Mouse (Mus musculus): ENCODE results near the gene Usp22. TPM values are rescaled to one million over a fixed set of nuclear protein-coding genes. Genes with fewer than 3 reads are reported as not detected.

The Usp22 gene
- polyA plus RNA-seq, 2 experiments: 8.2 to 12.8 TPM

DNA sequence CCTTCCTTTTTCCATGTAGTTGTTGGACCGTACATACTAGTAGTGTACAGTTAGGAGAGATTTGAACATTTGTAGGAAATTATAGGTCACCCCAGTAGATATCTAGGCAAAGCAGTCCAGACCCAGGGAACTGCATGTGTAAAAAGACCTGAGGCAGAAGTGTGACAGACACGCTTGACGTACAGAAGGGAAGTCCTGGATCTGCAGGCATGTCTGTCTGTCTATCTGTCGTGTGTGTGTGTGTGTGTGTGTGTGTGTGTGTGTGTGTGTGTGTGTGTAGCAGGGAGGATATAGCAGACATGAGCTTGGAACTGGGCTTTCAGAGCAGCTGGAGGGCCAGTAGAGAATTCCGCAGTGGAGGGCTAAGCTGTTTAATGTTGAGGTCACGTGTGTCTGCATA is 65.1 kb downstream of the Usp22 start:
- TF ChIP-seq CTCF (IDR thresholded peaks at IDR 0.05; ENCODE audit: low read depth) (no peak), EP300 (IDR thresholded peaks at IDR 0.05; ENCODE audit: low read depth) (no peak)
- no peak for ATAC-seq (ENCODE audit: insufficient read depth)
- WGBS (ENCODE audit: insufficient replicate concordance): 64% methylated on average over 6 of the region's 6 CpGs
- H3K9me3 ChIP-seq (ENCODE audit: control insufficient read depth, low read length): no peaks in the 10 kb centered on the region
- no peaks in the 10 kb centered on the region for H3K36me3 ChIP-seq (replicated peaks; ENCODE audit: control insufficient read depth, insufficient read depth, low read depth)
- DNase-seq (ENCODE audit: low read depth in 3 of 3, low spot score in 3 of 3): no peak
- no peak overlapping the region for H3K9ac ChIP-seq (replicated peaks)
- no peak overlapping the region for H3K4me3 ChIP-seq (ENCODE audit: insufficient read depth in 1 of 2, low read depth in 2 of 2, low read length in 2 of 2)
- H3K27me3 ChIP-seq (ENCODE audit: control insufficient read depth, insufficient read depth, low read length): no peaks in the 10 kb centered on the region
- H3K4me1 ChIP-seq (replicated peaks; ENCODE audit: control insufficient read depth in 2 of 2, insufficient read depth in 2 of 2, low read length in 1 of 2): no peaks in the 10 kb centered on the region
- H3K27ac ChIP-seq: no peak overlapping the region
- H3K4me2 ChIP-seq (ENCODE audit: low read depth): no peak overlapping the region

DNA sequence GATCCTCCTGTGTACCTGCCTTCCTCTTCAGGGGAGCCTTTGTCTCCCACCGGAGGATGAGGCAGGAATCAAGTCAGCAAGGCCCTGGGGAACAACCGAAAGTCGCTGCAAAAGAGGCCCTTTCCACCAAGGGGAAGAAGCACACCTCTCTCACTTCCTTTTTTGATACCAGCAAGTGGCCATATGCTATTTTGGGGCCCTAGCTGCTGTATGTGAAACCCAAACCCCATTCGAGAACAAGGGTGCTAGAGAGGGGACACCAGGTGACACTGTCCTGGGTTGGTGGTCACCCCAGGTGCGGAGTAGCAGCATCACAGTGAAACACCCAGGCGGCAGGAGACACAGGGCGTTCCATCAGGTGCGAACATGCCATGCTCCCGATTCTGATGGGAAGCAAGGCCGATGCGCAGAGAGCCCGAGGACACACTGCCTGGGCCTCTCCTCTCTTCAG is 65.9 kb downstream of the Usp22 start:
- no peak overlapping the region for H3K4me3 ChIP-seq (ENCODE audit: insufficient read depth in 1 of 2, low read depth in 2 of 2, low read length in 2 of 2)
- no peaks in the 10 kb centered on the region for H3K9me3 ChIP-seq (ENCODE audit: control insufficient read depth, low read length)
- TF ChIP-seq CTCF (IDR thresholded peaks at IDR 0.05; ENCODE audit: low read depth) (no peak), EP300 (IDR thresholded peaks at IDR 0.05; ENCODE audit: low read depth) (no peak)
- H3K4me1 ChIP-seq (replicated peaks; ENCODE audit: control insufficient read depth in 2 of 2, insufficient read depth in 2 of 2, low read length in 1 of 2): peaks cover 0 to 4% of the 10 kb centered on the region in 2 experiments; a peak in 1 of 4 replicates
- no peaks in the 10 kb centered on the region for H3K36me3 ChIP-seq (replicated peaks; ENCODE audit: control insufficient read depth, insufficient read depth, low read depth)
- no peak overlapping the region for H3K9ac ChIP-seq (replicated peaks)
- H3K4me2 ChIP-seq (ENCODE audit: low read depth): no peak overlapping the region
- ATAC-seq (ENCODE audit: insufficient read depth) (no peak), DNase-seq (ENCODE audit: low read depth in 3 of 3, low spot score in 3 of 3) (no peak)
- 46% methylated on average over 12 of the region's 12 CpGs for WGBS (ENCODE audit: insufficient replicate concordance)
- H3K27ac ChIP-seq: no peak overlapping the region
- H3K27me3 ChIP-seq (ENCODE audit: control insufficient read depth, insufficient read depth, low read length): no peaks in the 10 kb centered on the region

DNA sequence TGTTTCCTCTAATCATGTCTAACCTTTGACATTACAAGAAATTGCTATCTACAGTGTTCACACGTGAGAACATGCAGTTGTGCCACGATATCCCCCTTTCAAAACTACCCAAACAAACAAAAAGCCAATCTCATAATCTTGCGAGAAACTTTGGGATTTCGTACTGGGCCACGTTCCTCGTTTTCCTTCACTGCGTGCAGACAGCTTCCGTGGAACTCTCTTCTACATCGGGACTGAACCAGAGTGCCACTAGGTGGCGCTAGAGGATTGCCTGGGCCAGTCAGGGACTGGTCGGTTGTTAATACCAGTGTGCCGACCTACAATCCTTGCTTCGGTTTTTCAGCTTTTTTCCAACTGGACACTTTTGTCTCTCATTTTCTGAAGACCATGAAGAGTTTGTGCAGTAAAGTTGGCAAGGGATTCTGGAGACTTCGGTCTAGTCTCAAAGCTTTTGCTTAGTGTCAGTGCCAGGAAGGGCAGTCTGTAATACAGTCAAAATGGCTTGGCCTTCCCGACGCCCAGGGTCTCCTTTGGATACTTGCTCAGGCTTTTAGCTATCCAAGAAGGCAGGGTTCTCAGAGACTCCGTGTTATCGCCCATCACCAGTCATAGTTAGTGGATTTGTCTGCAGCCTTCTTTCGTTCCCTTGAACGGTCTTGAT is 70.5 kb downstream of the Usp22 start:
- Histone ChIP-seq H3K36me3 (replicated peaks; ENCODE audit: control insufficient read depth, insufficient read depth, low read depth) (no peaks in the 10 kb centered on the region), H3K27me3 (ENCODE audit: control insufficient read depth, insufficient read depth, low read length) (no peaks in the 10 kb centered on the region), H3K9ac (replicated peaks) (no peak overlapping the region), H3K27ac (no peak overlapping the region), H3K4me3 (ENCODE audit: insufficient read depth in 1 of 2, low read depth in 2 of 2, low read length in 2 of 2) (no peak overlapping the region), H3K4me2 (ENCODE audit: low read depth) (peak overlapping the region; percentile 24; the same call in 1 of the 2 replicates), H3K9me3 (ENCODE audit: control insufficient read depth, low read length) (no peaks in the 10 kb centered on the region), H3K4me1 (replicated peaks; ENCODE audit: control insufficient read depth in 2 of 2, insufficient read depth in 2 of 2, low read length in 1 of 2) (peaks cover 0 to 5% of the 10 kb centered on the region in 2 experiments; a peak in 1 of 4 replicates)
- TF ChIP-seq EP300 (IDR thresholded peaks at IDR 0.05; ENCODE audit: low read depth): no peak
- peak; percentile 99 for TF ChIP-seq CTCF (IDR thresholded peaks at IDR 0.05; ENCODE audit: low read depth)
- WGBS (ENCODE audit: insufficient replicate concordance): 19% methylated on average over 20 of the region's 20 CpGs
- DNase-seq (ENCODE audit: low read depth in 3 of 3, low spot score in 3 of 3) (peak; percentile 59 to 66 (median 64)), ATAC-seq (ENCODE audit: insufficient read depth) (peak; percentile 59; the same call in 1 of the 2 replicates)

DNA sequence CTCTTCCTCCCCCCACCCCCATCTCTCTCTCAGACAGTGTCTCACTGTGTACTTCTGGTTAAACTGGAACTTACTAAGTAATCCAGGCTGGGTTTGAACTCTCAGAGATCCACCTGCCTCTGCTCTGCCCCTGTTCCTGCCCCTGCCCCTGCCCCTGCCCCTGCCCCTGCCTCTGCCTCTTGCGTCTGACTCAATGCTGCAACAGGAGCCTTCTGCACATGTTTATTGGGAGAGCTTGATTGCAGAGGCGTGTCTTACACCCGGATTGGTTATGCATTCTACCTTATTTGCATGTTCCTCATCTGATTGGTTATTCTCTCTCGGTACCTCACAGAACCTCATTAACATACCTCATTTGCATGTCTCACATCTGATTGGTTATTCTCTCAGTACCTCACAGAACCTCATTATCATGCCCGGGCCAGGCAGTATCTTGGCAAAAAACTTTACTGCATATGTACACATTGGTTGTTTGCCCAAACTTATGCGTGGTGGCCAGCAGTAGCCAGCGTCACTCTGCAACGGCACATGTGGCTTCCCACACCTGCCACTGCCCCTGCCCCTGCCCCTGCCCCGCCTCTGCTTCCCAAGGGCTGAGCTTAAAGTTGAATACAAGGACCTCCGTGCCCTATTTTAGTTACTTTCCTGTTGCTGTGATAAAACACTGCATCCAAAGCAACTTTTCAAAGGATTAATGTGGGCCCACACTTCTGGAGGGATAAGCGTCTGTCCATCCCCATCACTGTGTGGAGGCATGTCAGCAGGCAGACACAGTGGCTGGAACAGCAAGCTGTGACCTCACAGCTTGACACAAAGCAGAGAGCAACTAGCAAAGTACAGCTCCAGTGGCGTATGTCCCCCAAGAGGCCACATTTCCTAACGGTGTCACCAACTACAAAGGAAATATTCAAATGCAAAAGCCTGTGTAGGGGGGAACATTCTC is 72.2 kb downstream of the Usp22 start:
- H3K36me3 ChIP-seq (replicated peaks; ENCODE audit: control insufficient read depth, insufficient read depth, low read depth): no peaks in the 10 kb centered on the region
- H3K27ac ChIP-seq: no peak overlapping the region
- H3K4me2 ChIP-seq (ENCODE audit: low read depth): no peak overlapping the region
- peaks cover 0 to 5% of the 10 kb centered on the region in 2 experiments; a peak in 1 of 4 replicates for H3K4me1 ChIP-seq (replicated peaks; ENCODE audit: control insufficient read depth in 2 of 2, insufficient read depth in 2 of 2, low read length in 1 of 2)
- H3K9ac ChIP-seq (replicated peaks): no peak overlapping the region
- ATAC-seq (ENCODE audit: insufficient read depth) (no peak), DNase-seq (ENCODE audit: low read depth in 3 of 3, low spot score in 3 of 3) (no peak)
- WGBS (ENCODE audit: insufficient replicate concordance): 57% methylated on average over 12 of the region's 13 CpGs
- H3K4me3 ChIP-seq (ENCODE audit: insufficient read depth in 1 of 2, low read depth in 2 of 2, low read length in 2 of 2): no peak overlapping the region
- TF ChIP-seq EP300 (IDR thresholded peaks at IDR 0.05; ENCODE audit: low read depth) (no peak), CTCF (IDR thresholded peaks at IDR 0.05; ENCODE audit: low read depth) (no peak)
- H3K9me3 ChIP-seq (ENCODE audit: control insufficient read depth, low read length): no peaks in the 10 kb centered on the region
- no peaks in the 10 kb centered on the region for H3K27me3 ChIP-seq (ENCODE audit: control insufficient read depth, insufficient read depth, low read length)

Other genes starting within 250 kb of the Usp22 start
- gene Map2k3, start 243.0 kb downstream of the Usp22 start, polyA plus RNA-seq (2012; rRNA removed): 37.0 and 44.7 TPM in 2 replicates
- gene Map2k3, start 243.0 kb downstream of the Usp22 start, polyA plus RNA-seq (2014; fragmentation: Nextera tagmentation; extraction: Ambion mirVana): 100 and 124 TPM in 2 replicates
- gene Kcnj12, start 152.5 kb downstream of the Usp22 start, polyA plus RNA-seq (2012; rRNA removed): 0.06 and 0.10 TPM in 2 replicates
- not detected in 2 replicates for gene Kcnj12, start 152.5 kb downstream of the Usp22 start, polyA plus RNA-seq (2014; fragmentation: Nextera tagmentation; extraction: Ambion mirVana)
- 2.7 and 3.9 TPM in 2 replicates for gene Tnfrsf13b, start 48.3 kb downstream of the Usp22 start, polyA plus RNA-seq (2012; rRNA removed)
- gene Tnfrsf13b, start 48.3 kb downstream of the Usp22 start, polyA plus RNA-seq (2014; fragmentation: Nextera tagmentation; extraction: Ambion mirVana): 3.0 and 3.7 TPM in 2 replicates
- gene Aldh3a1, start 32.5 kb upstream of the Usp22 start, polyA plus RNA-seq (2012; rRNA removed): 0.02 TPM in 1 of 2 replicates, not detected in the other
- gene Aldh3a1, start 32.5 kb upstream of the Usp22 start, polyA plus RNA-seq (2014; fragmentation: Nextera tagmentation; extraction: Ambion mirVana): 0.09 and 0.25 TPM in 2 replicates
- 19.0 and 22.9 TPM in 2 replicates for gene Aldh3a2, start 92.4 kb upstream of the Usp22 start, polyA plus RNA-seq (2012; rRNA removed)
- 28.0 and 30.2 TPM in 2 replicates for gene Aldh3a2, start 92.4 kb upstream of the Usp22 start, polyA plus RNA-seq (2014; fragmentation: Nextera tagmentation; extraction: Ambion mirVana)
- 0.12 and 0.21 TPM in 2 replicates for gene Slc47a2, start 167.8 kb upstream of the Usp22 start, polyA plus RNA-seq (2012; rRNA removed)
- gene Slc47a2, start 167.8 kb upstream of the Usp22 start, polyA plus RNA-seq (2014; fragmentation: Nextera tagmentation; extraction: Ambion mirVana): 0.10 TPM in 1 of 2 replicates, not detected in the other
- 5.8 and 6.2 TPM in 2 replicates for gene Slc47a1, start 203.3 kb upstream of the Usp22 start, polyA plus RNA-seq (2012; rRNA removed)
- gene Slc47a1, start 203.3 kb upstream of the Usp22 start, polyA plus RNA-seq (2014; fragmentation: Nextera tagmentation; extraction: Ambion mirVana): 7.5 and 8.6 TPM in 2 replicates

Measured in liver, embryonic 14.5 days (tissue).